Mouse (Mus musculus): ENCODE data around the gene Lpp. TPM values are rescaled to one million over a fixed set of nuclear protein-coding genes. Genes with fewer than 3 reads are reported as not detected.
"Not testable (repeated sequence)": the region's sequence is repeated elsewhere in the genome, so short reads cannot be mapped to it uniquely, and the experiment has no call there.

The Lpp gene
- polyA plus RNA-seq, 1 experiment = 10.5 TPM

DNA sequence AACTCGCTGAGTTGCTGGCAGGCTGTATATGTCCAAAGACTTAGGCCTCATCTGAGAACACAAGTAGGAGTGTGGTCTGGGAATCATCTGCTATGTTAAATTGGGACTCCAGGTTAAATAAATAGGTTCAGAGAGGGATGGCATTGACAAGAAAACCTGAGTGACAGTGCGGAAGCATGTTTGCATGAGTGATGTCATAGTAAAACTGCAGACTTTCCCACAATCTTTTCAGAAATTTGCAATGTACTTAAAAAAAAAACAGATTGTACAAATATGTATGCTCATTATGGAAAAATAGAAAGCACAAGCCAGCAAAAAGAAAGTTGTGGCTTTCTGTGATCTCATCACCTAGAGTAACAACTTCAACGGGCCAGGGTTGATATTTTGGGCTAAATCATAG lies 619.6 kb downstream of the Lpp start:
- H3K27ac ChIP-seq (ENCODE audit: insufficient read depth, low read depth, low read length) = peak overlapping the region; percentile 81; the same call in 1 of the 2 replicates
- no peak overlapping the region for H3K4me3 ChIP-seq (ENCODE audit: insufficient read depth, low read length)
- H3K4me1 ChIP-seq (ENCODE audit: control insufficient read depth, insufficient read depth, low read length) = peaks cover 63% of the 10 kb centered on the region
- TF ChIP-seq POLR2A (IDR thresholded peaks at IDR 0.05; ENCODE audit: borderline replicate concordance, low read depth, low read length) (no peak), CTCF (IDR thresholded peaks at IDR 0.05; ENCODE audit: low read depth, low read length) (no peak)

DNA sequence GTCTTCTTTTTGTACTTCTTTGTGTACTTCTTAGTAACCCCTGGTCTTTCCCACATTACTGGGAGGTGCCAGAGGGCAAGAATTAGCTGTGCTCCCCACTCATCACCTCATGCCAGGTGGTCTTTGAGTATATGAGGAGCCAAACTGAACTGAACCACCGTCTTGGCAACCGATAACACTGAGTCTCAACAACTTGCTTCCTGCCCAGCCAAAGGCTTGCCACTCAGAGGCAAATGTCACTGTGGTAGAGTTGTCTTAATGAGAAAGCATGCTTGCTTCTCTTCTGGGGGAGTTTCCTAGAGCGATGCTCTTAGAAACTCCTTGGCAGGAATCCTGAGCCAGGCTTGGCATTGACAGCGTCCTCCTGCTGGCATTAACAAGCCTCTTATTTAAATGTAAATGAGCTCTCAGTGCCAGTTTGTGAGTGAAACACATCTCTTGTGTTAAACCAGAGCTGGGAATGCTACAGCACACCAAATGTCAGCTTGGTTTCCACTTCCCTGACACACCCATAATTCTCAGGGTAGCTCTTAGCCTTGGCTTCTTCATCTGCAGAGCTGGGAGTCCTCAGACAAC lies 623.0 kb downstream of the Lpp start:
- Histone ChIP-seq H3K27ac (ENCODE audit: insufficient read depth, low read depth, low read length) (peak overlapping the region; percentile 53), H3K4me1 (ENCODE audit: control insufficient read depth, insufficient read depth, low read length) (peaks cover 60% of the 10 kb centered on the region), H3K4me3 (ENCODE audit: insufficient read depth, low read length) (no peak overlapping the region)
- no peak for TF ChIP-seq POLR2A (IDR thresholded peaks at IDR 0.05; ENCODE audit: borderline replicate concordance, low read depth, low read length)

DNA sequence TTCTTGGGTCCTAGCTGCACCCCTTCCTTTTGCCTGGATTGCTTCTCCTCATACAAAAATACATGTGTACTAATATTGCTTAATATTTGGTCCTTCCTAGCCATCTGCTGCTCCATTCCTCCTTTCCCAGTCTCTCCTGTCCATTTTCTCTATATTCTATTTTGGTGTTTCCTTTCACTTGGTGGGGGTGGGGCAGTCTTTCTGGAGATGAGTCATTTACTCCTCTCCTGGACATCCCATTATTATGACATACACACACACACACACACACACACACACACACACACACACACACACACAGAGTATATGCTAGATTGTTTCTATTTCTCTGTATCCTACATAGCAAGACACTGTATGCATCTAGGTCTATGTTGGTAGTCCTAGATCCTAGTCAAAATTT lies 623.7 kb downstream of the Lpp start:
- Histone ChIP-seq H3K4me3 (ENCODE audit: insufficient read depth, low read length) (no peak overlapping the region), H3K27ac (ENCODE audit: insufficient read depth, low read depth, low read length) (peak overlapping the region; percentile 53; the same call in 1 of the 2 replicates), H3K4me1 (ENCODE audit: control insufficient read depth, insufficient read depth, low read length) (peaks cover 53% of the 10 kb centered on the region)
- no peak for TF ChIP-seq CTCF (IDR thresholded peaks at IDR 0.05; ENCODE audit: low read depth, low read length)
- no peak for TF ChIP-seq POLR2A (IDR thresholded peaks at IDR 0.05; ENCODE audit: borderline replicate concordance, low read depth, low read length)

DNA sequence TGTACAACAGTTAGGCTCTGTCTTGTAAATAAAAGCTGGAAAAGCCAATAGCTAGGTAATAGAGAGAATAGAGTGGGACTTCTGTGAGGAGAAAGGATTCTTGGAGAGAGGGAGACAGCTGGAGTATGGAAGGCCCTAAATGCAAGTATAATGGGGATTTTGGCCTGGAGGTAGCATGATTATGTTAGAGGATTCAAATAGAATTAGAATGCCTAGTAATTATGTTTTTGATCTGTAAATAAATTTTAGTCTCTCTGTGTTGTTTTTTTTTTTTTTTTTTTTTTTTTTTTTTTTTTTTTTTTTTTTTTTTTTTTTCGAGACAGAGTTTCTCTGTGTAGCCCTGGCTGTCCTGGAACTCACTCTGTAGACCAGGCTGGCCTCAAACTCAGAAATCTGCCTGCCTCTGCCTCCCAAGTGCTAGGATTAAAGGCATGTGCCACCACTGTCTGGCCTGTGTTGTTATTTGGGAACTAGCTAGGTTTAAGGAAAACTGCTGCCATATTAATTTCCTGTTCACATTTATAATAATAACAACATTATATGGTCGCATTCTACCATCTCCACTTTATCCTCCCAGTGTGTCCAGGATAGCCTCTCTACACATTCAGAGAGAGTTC lies 628.5 kb downstream of the Lpp start:
- peaks cover 55% of the 10 kb centered on the region for H3K4me1 ChIP-seq (ENCODE audit: control insufficient read depth, insufficient read depth, low read length)
- not testable (repeated sequence) for H3K4me3 ChIP-seq (ENCODE audit: insufficient read depth, low read length); H3K27ac ChIP-seq (ENCODE audit: insufficient read depth, low read depth, low read length)

DNA sequence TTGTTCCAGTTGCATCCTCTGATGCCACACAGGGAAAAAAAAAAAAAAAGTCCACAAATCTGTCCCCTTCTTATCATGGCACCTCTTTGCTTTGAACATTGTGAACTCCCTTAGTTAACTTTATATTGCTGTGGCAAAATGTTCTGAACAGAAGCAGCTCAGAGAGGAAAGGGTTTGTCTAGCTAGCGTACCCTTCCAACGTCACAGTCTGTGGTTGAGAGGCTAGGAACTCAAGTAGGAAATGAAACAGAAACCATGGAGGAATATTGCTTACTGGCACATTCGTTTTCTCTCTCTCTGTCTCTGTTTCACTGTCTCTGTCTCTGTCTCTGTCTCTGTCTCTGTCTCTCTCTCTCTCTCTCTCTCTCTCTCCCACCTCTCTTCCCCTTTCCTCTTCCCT lies 631.3 kb downstream of the Lpp start:
- Histone ChIP-seq H3K27ac (ENCODE audit: insufficient read depth, low read depth, low read length) (peak overlapping the region; percentile 85), H3K4me1 (ENCODE audit: control insufficient read depth, insufficient read depth, low read length) (peaks cover 47% of the 10 kb centered on the region), H3K4me3 (ENCODE audit: insufficient read depth, low read length) (peak overlapping the region; percentile 31)
- TF ChIP-seq POLR2A (IDR thresholded peaks at IDR 0.05; ENCODE audit: borderline replicate concordance, low read depth, low read length) = no peak
- no peak for TF ChIP-seq CTCF (IDR thresholded peaks at IDR 0.05; ENCODE audit: low read depth, low read length)

DNA sequence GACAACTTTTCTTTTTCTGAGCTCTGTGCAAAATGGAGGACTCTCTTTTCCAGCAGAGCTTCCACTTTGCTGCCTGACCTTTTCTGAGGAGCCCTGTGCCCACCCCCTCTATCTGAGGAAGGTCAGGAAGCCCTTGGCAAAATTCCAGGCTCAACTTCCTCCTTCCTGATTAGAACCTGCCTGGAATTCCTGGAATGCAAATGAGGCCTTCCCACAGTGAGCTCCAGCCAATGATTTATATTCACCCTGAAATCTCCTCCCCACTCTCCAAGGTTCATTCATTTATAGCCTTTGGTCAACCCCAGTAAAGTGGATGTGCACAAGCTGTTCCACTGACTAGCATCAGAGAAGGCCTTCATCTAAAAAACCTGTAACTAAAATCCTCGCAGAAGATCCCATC lies 632.9 kb downstream of the Lpp start:
- no peak overlapping the region for H3K4me3 ChIP-seq (ENCODE audit: insufficient read depth, low read length)
- TF ChIP-seq POLR2A (IDR thresholded peaks at IDR 0.05; ENCODE audit: borderline replicate concordance, low read depth, low read length) (no peak), CTCF (IDR thresholded peaks at IDR 0.05; ENCODE audit: low read depth, low read length) (no peak)
- H3K4me1 ChIP-seq (ENCODE audit: control insufficient read depth, insufficient read depth, low read length) = peaks cover 43% of the 10 kb centered on the region
- peak overlapping the region; percentile 80 for H3K27ac ChIP-seq (ENCODE audit: insufficient read depth, low read depth, low read length)

DNA sequence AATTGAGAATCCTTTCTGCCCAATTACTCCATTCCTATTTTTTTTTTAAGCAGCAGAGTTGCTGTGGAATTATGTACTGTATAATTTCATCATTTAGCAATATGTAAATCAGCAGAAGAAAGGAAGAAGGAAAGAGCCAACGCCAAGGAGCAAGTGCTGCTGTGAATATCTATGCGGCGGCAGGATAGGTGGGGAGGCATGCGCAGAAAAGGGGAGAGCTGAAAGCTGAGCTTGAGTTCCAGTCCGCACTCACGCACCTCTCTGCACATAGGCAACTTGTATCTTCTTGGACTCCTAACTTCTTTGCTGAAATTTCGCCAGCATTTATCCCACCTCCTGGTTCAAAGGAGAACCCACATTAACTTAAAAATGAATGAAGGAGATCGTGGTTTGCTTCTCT lies 636.2 kb downstream of the Lpp start:
- H3K4me1 ChIP-seq (ENCODE audit: control insufficient read depth, insufficient read depth, low read length) = peaks cover 24% of the 10 kb centered on the region
- no peak overlapping the region for H3K27ac ChIP-seq (ENCODE audit: insufficient read depth, low read depth, low read length)
- TF ChIP-seq CTCF (IDR thresholded peaks at IDR 0.05; ENCODE audit: low read depth, low read length) = no peak
- TF ChIP-seq POLR2A (IDR thresholded peaks at IDR 0.05; ENCODE audit: borderline replicate concordance, low read depth, low read length) = no peak
- no peak overlapping the region for H3K4me3 ChIP-seq (ENCODE audit: insufficient read depth, low read length)

DNA sequence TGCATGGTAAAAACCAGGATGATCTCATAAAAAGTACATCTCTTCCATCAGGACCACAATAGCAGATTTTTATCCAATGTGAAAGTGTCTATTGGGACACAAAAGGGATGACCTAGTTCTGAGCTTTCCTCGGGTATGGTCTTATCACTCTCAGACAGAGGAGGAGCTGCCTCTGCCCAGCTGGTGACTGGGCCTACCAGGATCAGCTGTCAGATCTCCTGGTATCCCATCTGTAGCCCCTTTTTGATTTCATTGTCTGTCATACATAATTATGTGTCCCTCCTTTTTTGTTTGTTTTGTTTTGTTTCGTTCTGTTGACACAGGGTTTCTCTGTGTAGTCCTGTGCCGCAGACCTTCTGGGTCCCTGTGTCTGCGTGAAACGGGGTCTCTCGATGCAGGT lies 644.1 kb downstream of the Lpp start:
- peaks cover 35% of the 10 kb centered on the region for H3K4me1 ChIP-seq (ENCODE audit: control insufficient read depth, insufficient read depth, low read length)
- H3K4me3 ChIP-seq (ENCODE audit: insufficient read depth, low read length) = no peak overlapping the region
- TF ChIP-seq CTCF (IDR thresholded peaks at IDR 0.05; ENCODE audit: low read depth, low read length) (no peak), POLR2A (IDR thresholded peaks at IDR 0.05; ENCODE audit: borderline replicate concordance, low read depth, low read length) (no peak)
- 0 out of 2 replicates have a peak overlapping the region, but pooled peaks have one; percentile 4 for H3K27ac ChIP-seq (ENCODE audit: insufficient read depth, low read depth, low read length)

DNA sequence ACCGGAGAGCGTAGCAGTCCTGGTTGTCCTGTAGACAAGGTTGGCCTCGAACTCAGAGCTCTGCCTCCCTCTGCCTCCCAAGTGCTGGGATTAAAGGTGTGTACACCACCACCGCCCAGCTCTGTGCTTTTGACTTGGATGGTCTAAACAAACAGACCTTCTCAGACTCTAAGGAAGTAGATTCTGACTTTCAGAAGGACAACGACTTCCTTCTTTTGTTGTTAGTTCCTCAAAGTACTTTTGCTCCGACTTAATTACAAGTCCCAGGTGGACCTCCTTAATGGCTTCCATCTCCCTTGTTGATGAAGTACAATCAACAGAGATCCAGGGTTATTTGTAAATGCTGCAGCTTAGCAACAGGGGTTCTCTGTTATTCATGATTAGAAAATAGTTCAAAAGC lies 645.2 kb downstream of the Lpp start:
- peaks cover 46% of the 10 kb centered on the region for H3K4me1 ChIP-seq (ENCODE audit: control insufficient read depth, insufficient read depth, low read length)
- TF ChIP-seq CTCF (IDR thresholded peaks at IDR 0.05; ENCODE audit: low read depth, low read length) (no peak), POLR2A (IDR thresholded peaks at IDR 0.05; ENCODE audit: borderline replicate concordance, low read depth, low read length) (no peak)

DNA sequence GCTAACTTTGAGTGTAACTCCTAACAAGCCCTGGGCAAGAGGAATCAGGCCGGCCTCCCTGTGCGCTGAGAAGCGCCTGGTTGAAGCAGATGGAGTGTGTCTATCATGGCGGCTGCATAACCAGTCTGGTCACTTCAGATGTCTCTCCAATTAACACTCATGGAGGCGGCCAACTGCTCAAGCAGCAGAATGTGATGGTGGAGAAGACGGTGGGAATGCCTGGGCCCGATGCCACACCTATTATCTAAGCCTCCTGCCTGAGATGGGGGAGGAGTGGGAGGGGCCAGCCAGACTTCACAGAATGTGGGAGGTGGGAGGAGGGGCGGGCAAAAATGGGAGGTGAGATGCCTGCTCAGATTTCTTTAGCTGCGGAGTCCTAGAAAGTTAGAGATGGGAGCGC lies 646.6 kb downstream of the Lpp start:
- no peak for TF ChIP-seq CTCF (IDR thresholded peaks at IDR 0.05; ENCODE audit: low read depth, low read length)
- no peak for TF ChIP-seq POLR2A (IDR thresholded peaks at IDR 0.05; ENCODE audit: borderline replicate concordance, low read depth, low read length)
- H3K27ac ChIP-seq (ENCODE audit: insufficient read depth, low read depth, low read length) = no peak overlapping the region
- peaks cover 59% of the 10 kb centered on the region for H3K4me1 ChIP-seq (ENCODE audit: control insufficient read depth, insufficient read depth, low read length)
- no peak overlapping the region for H3K4me3 ChIP-seq (ENCODE audit: insufficient read depth, low read length)

More for the DNA sequence above, 645.2 kb downstream of the Lpp start:
- no peak overlapping the region for H3K4me3 ChIP-seq (ENCODE audit: insufficient read depth, low read length)
- peak overlapping the region; percentile 56 for H3K27ac ChIP-seq (ENCODE audit: insufficient read depth, low read depth, low read length)

Measured in bone marrow macrophage, adult 2 months (primary cell).